Mouse (Mus musculus) liver, postnatal 0 days (tissue): ENCODE data around the gene Gabpb2. TPM values are rescaled to one million over a fixed set of nuclear protein-coding genes. Genes with fewer than 3 reads are reported as not detected.

Source experiments
- ATAC-seq: fragments of 200-750 bp; cut with Nextera tagmentation; 2 replicates; pipeline ENCODE4 v1.8.0; 2017; ENCODE audit warnings: mild to moderate bottlenecking, moderate library complexity
- DNase-seq: peaks from one replicate; pipeline ENCODE4 v3.0.0-alpha.2; 2016
- H3K27ac ChIP-seq: fragments of 300-500 bp; sonication (generic); 2 replicates; pipeline ENCODE4 v1.5.1; 2014; ENCODE audit warnings: antibody characterized with exemption, moderate library complexity, mild to moderate bottlenecking, low read depth
- H3K27me3 ChIP-seq: fragments of 300-500 bp; sonication (generic); 2 replicates; pipeline ENCODE4 v1.6.1; 2014; ENCODE audit warnings: low read length, control low read depth, mixed read lengths; ENCODE audit not compliant: insufficient read depth
- H3K36me3 ChIP-seq: fragments of 300-500 bp; sonication (generic); replicated peaks from 2 replicates; pipeline ENCODE4 v1.6.1; 2014; ENCODE audit warnings: mild to moderate bottlenecking, control low read depth, low read length, moderate library complexity, mixed read lengths; ENCODE audit not compliant: insufficient read depth
- H3K4me1 ChIP-seq: fragments of 300-500 bp; sonication (generic); 2 replicates; pipeline ENCODE4 v1.6.1; 2014; ENCODE audit warnings: antibody characterized with exemption, mild to moderate bottlenecking, control low read depth; ENCODE audit not compliant: insufficient read depth
- H3K4me2 ChIP-seq: fragments of 300-500 bp; sonication (generic); 2 replicates; pipeline ENCODE4 v1.6.1; 2014; ENCODE audit warnings: low read depth, mild to moderate bottlenecking, low read length, moderate library complexity, mixed read lengths
- H3K4me3 ChIP-seq: fragments of 300-500 bp; sonication (generic); 2 replicates; pipeline ENCODE4 v1.5.1; 2014; ENCODE audit warnings: low read depth, low read length
- H3K9ac ChIP-seq: fragments of 300-500 bp; sonication (generic); replicated peaks from 2 replicates; pipeline ENCODE4 v1.6.1; 2014; ENCODE audit warnings: mild to moderate bottlenecking, moderate library complexity
- H3K9me3 ChIP-seq: fragments of 300-500 bp; sonication (generic); 2 replicates; pipeline ENCODE4 v1.6.1; 2016; ENCODE audit warnings: mild to moderate bottlenecking, control low read depth, low read length, mixed read lengths
- CTCF ChIP-seq: sonication (generic); IDR thresholded peaks from 2 replicates; pipeline ENCODE4 v1.5.1; 2016; ENCODE audit warnings: antibody characterized with exemption, low read depth
- EP300 ChIP-seq: IDR thresholded peaks from 2 replicates; pipeline ENCODE4 v1.6.1; 2016; ENCODE audit warnings: antibody characterized with exemption, low read depth, mild to moderate bottlenecking
- WGBS: fragments of 180-500 bp; shearing (Covaris S2); extraction: QIAGEN DNeasy Blood & Tissue Kit; methylation state at CpG from one replicate; pipeline ENCODE4 v1.1.7; 2014; ENCODE audit not compliant: insufficient replicate concordance; 5-methylcytosine and 5-hydroxymethylcytosine counted together
- polyA plus RNA-seq: library from polyadenylated mRNA; unstranded; fragments of >200 nt; fragmentation: Nextera tagmentation; extraction: Ambion mirVana; gene quantifications from 2 replicates; pipeline ENCODE4 v1.2.1, GENCODE M21; 2015

The Gabpb2 gene
- polyA plus RNA-seq, 1 experiment from 2014 or later = 3.9 TPM

DNA sequence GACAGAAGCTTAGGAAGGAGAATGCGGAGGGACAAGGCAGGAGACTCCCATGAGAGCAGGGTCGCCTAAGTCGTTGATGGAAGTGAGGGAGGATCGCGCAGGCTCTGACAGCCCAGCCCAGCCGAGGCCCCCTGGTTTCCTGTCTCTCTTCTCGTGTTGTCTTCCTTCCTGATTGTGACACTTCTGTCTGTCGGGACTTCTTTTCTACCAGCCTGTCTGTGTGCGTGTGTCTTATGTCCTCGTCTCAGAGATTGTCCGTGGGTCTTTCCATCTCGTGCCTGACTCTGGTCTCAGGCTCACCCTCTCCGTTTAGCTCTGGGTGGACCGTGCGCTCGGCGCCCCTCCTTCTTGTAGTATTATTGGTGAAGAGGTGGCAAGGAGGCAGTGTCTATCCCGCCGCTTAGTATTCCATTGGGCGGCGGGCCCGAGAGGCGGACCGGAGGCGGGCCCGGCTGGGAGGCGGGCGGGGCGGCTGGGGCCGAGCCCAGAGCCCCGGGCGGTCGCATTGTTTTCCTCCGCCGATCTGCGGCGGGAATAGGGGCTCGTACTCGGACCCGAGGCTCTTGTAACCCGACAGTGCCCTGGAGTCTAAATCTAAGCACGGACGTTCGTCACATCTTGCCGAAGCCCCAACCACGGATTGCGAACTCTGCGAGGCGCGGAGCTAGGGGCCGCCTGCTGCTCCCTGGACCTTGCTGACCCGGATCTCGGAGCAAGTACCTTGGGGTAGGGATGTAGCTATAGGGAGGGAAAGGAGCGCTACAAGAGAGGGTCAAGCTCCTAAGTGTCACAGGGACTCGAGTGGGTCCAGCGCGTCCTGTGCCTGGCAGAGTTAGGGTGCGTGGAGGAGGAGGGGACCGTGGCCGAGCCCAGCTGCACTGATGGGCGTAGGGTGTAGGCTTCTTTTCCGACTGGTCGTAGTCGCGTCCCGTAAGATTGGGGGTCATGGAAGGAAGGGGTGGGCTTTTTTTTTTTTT is 57.4 kb downstream of the Gabpb2 start, which contains the start of gene Sema6c:
Gene Sema6c, plus strand, starts transcription at position 471 of the 977 bp plus-strand sequence.
- under 1% methylated on average over 66 of the region's 66 CpGs for WGBS

DNA sequence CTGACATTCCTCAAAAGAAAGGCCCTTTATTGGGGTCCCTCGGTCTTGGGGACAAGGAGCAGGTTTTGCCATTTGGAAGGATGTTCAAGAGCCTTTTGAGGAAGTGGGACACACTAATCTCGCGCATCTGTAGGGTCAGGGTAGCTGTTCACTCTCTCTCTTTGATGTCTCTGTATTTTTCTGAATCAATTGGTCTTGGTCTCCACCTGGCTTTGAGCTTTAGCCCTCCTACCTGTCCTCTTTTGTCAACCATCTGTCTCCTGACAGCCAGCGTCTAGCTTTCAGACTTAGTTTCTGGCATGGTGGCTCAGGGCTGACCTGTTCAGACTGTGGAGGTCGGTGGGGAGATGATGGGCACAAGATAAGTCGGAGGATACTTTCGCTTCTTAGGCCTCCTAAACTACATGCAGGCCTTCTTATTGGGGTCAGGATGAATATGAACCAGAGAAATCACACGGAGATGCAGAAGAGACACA is 58.2 kb downstream of the Gabpb2 start:
- Histone ChIP-seq H3K27me3 (peaks cover 32% of the 10 kb centered on the region), H3K4me3 (peak overlapping the region; percentile 63), H3K36me3 (no peaks in the 10 kb centered on the region), H3K4me2 (peak overlapping the region; percentile 98), H3K4me1 (peaks cover 8% of the 10 kb centered on the region; the same call in 1 of the 2 replicates), H3K9me3 (no peaks in the 10 kb centered on the region), H3K27ac (no peak overlapping the region), H3K9ac (peak overlapping the region; percentile 53)
- no peak for TF ChIP-seq EP300
- no peak for TF ChIP-seq CTCF
- ATAC-seq (no peak), DNase-seq (no peak)
- 16% methylated on average over 8 of the region's 8 CpGs for WGBS

More for the DNA sequence above, 57.4 kb downstream of the Gabpb2 start, which contains the start of gene Sema6c:
- peak within 1 kb of the TSS; percentile 98 for H3K4me2 ChIP-seq
- H3K9ac ChIP-seq = peak within 1 kb of the TSS; percentile 53
- H3K9me3 ChIP-seq = no peaks in the 10 kb centered on the region
- H3K27me3 ChIP-seq = peaks cover 32% of the 10 kb centered on the region
- no peaks in the 10 kb centered on the region for H3K36me3 ChIP-seq
- DNase-seq = peak; percentile 89
- TF ChIP-seq CTCF (peak; percentile 10; the same call in 1 of the 2 replicates), EP300 (no peak)
- H3K4me1 ChIP-seq = peaks cover 8% of the 10 kb centered on the region; the same call in 1 of the 2 replicates
- H3K4me3 ChIP-seq = peak within 1 kb of the TSS; percentile 63
- H3K27ac ChIP-seq = no peak within 1 kb of the TSS
- ATAC-seq = peak; percentile 98

DNA sequence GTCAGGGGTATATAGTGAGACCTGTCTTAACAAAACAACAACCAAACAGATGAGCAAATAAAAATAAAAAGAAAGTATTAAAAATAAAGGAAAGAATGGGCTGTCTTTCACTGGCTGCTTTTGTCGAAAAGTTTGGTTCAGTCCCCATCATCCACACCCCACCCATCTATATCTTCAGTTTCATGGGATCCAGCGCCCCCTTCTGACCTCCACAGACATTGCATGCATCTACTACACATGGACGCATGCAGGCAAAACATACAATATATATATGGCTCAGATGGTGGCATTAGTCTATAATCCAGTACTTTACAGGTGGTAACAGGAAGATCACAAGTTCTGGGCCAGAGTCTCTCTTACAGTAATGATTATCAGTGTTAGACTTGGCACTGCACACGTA is 63.8 kb downstream of the Gabpb2 start:
- WGBS = 36% methylated on average over 4 of the region's 4 CpGs
- Histone ChIP-seq H3K27ac (no peak overlapping the region), H3K9me3 (no peaks in the 10 kb centered on the region), H3K9ac (no peak overlapping the region), H3K4me1 (no peaks in the 10 kb centered on the region), H3K36me3 (no peaks in the 10 kb centered on the region), H3K27me3 (no peaks in the 10 kb centered on the region), H3K4me2 (no peak overlapping the region), H3K4me3 (no peak overlapping the region)
- DNase-seq (peak; percentile 73), ATAC-seq (no peak)
- TF ChIP-seq EP300 (no peak), CTCF (peak; percentile 80)

DNA sequence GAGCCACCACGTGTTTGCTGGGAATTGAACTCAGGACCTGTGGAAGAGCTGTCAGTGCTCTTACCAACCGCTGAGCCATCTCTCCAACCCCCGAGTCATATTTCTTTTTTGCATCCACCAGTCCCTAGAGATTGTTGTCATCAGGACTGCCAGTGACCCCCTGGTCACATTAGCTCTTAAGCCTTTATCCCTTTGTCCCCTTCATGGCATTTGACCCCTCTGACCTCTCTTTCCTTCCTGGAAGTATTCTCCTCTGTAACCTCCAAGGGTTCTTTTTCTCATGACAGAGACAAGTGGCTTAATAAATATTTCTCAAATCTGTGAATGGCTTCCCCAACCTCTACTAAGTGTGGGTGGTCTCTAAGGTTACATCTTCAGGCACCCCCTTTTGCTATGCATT is 69.8 kb downstream of the Gabpb2 start:
- H3K4me1 ChIP-seq = no peaks in the 10 kb centered on the region
- no peak overlapping the region for H3K4me3 ChIP-seq
- DNase-seq (no peak), ATAC-seq (no peak)
- H3K4me2 ChIP-seq = no peak overlapping the region
- H3K27me3 ChIP-seq = no peaks in the 10 kb centered on the region
- TF ChIP-seq EP300 = no peak
- TF ChIP-seq CTCF = no peak
- no peak overlapping the region for H3K9ac ChIP-seq
- H3K9me3 ChIP-seq = no peaks in the 10 kb centered on the region
- no peaks in the 10 kb centered on the region for H3K36me3 ChIP-seq
- 58% methylated on average over 3 of the region's 3 CpGs for WGBS
- H3K27ac ChIP-seq = no peak overlapping the region

DNA sequence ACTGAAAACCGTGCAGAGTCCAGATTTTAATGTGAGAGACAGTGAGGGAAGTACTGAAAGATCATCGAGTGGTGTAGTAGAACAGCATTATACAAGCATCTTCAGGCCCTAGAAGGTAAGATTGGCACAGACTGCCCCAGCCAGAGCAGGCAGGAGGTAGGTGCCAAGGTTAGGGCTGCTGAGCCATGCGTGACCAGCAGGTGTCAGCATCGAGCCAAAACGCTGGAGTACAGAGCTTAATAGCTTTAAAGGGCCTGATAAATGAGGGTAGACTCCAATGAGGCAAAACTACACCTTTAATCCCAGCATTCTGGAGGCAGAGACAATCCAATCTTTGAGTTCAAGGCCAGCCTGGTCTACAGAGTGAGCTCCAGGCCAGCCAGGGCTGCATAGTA is 75.1 kb downstream of the Gabpb2 start:
- peak overlapping the region; percentile 60; the same call in 1 of the 2 replicates for H3K4me2 ChIP-seq
- H3K27me3 ChIP-seq = no peaks in the 10 kb centered on the region
- peak; percentile 84 for ATAC-seq
- no peak overlapping the region for H3K27ac ChIP-seq
- TF ChIP-seq CTCF = peak; percentile 98
- TF ChIP-seq EP300 = no peak
- H3K4me3 ChIP-seq = no peak overlapping the region
- H3K9ac ChIP-seq = no peak overlapping the region
- DNase-seq = peak; percentile 90
- peaks cover 16% of the 10 kb centered on the region; the same call in 1 of the 2 replicates for H3K36me3 ChIP-seq
- WGBS = 10% methylated on average over 5 of the region's 5 CpGs
- H3K9me3 ChIP-seq = no peaks in the 10 kb centered on the region
- H3K4me1 ChIP-seq = peaks cover 16% of the 10 kb centered on the region
